Mouse (Mus musculus) lung, postnatal 4 days (tissue): Measurements from ENCODE around the gene Fam50b.

Experiments
- DNase-seq, 2 experiments: peaks; one replicate each; pipeline ENCODE4 v3.0.0; 2021

Fam50b gene

GRCm38 (mm10) chr13:34734686-34735085 lies at the start of gene Fam50b:
Fam50b (plus strand) TSS chr13:34734850.
- DNase-seq, result no peak

- DNase-seq, result no peak
Measured at GRCm38 (mm10) chr13:34685008-34685765, 49.5 kb upstream of the Fam50b start.

- DNase-seq, result no peak
Measured at GRCm38 (mm10) chr13:34691049-34691448, 43.6 kb upstream of the Fam50b start.

- DNase-seq, result no peak
Measured at GRCm38 (mm10) chr13:34693111-34693510, 41.5 kb upstream of the Fam50b start.

GRCm38 (mm10) chr13:34696734-34697332 lies 37.8 kb upstream of the Fam50b start:
- no peak for DNase-seq

- DNase-seq, result no peak
Measured at GRCm38 (mm10) chr13:34700091-34700490, 34.6 kb upstream of the Fam50b start.

- DNase-seq, result no peak
Measured at GRCm38 (mm10) chr13:34700630-34701029, 34.0 kb upstream of the Fam50b start.

GRCm38 (mm10) chr13:34703301-34703700 lies 31.3 kb upstream of the Fam50b start:
- no peak for DNase-seq

- no peak for DNase-seq
Measured at GRCm38 (mm10) chr13:34703795-34704194, 30.9 kb upstream of the Fam50b start.

- no peak for DNase-seq
Measured at GRCm38 (mm10) chr13:34704835-34705234, 29.8 kb upstream of the Fam50b start.

GRCm38 (mm10) chr13:34708955-34709354 lies 25.7 kb upstream of the Fam50b start:
- DNase-seq, result peak; percentile 84 to 92

- DNase-seq, result peak in 1 of 2 experiments; percentile 56
Measured at GRCm38 (mm10) chr13:34709566-34709965, 25.1 kb upstream of the Fam50b start.

GRCm38 (mm10) chr13:34711410-34711809 lies 23.2 kb upstream of the Fam50b start:
- DNase-seq, result no peak

- no peak for DNase-seq
Measured at GRCm38 (mm10) chr13:34712881-34713280, 21.8 kb upstream of the Fam50b start.

- DNase-seq, result peak; percentile 47 to 54
Measured at GRCm38 (mm10) chr13:34715437-34715838, 19.2 kb upstream of the Fam50b start.

- DNase-seq, result peak; percentile 17 to 28
Measured at GRCm38 (mm10) chr13:34724831-34725592, 9.6 kb upstream of the Fam50b start.

GRCm38 (mm10) chr13:34725800-34726476 lies 8.7 kb upstream of the Fam50b start:
- DNase-seq, result peak; percentile 84 to 93

GRCm38 (mm10) chr13:34726477-34726805 lies 8.2 kb upstream of the Fam50b start:
- no peak for DNase-seq

- no peak for DNase-seq
Measured at GRCm38 (mm10) chr13:34727060-34727459, 7.6 kb upstream of the Fam50b start.

GRCm38 (mm10) chr13:34731551-34731950 lies 3.1 kb upstream of the Fam50b start:
- DNase-seq, result no peak

- DNase-seq, result no peak
Measured at GRCm38 (mm10) chr13:34733780-34734179, 870 bp upstream of the Fam50b start.

GRCm38 (mm10) chr13:34737968-34738698 lies 3.5 kb downstream of the Fam50b start:
- no peak for DNase-seq

GRCm38 (mm10) chr13:34738699-34738973 lies 4.0 kb downstream of the Fam50b start:
- DNase-seq, result no peak
